In genomic region chr7:27396184-27397047, GRCm38 (mm10) we compare ENCODE assay signal across 8 mouse cellular contexts. TPM values are rescaled to one million over a fixed set of nuclear protein-coding genes. Genes with fewer than 3 reads are reported as not detected.
A peak's percentile ranks its signal among the peaks of the same experiment; 100 is the strongest.
DNase-seq lines count a peak whose midpoint lies in the region; ATAC-seq and TF ChIP-seq lines count a peak whose summit lies in the region.

No protein-coding gene starts in this region.

- no peak for TF ChIP-seq CTCF in hindbrain, postnatal 0 days (IDR thresholded peaks at IDR 0.05; ENCODE audit: low read depth)

- ATAC-seq in hindbrain, postnatal 0 days = peak; percentile 60; the same call in 1 of the 2 replicates
- no peak for ATAC-seq in stomach, embryonic 14.5 days (ENCODE audit: insufficient number of reproducible peaks, insufficient read depth, low FRiP score, low read depth)
- no peak for ATAC-seq in activated CD4-positive, CD25-positive, alpha-beta regulatory T cell, adult 4 months

- H3K4me2 ChIP-seq in hindbrain, postnatal 0 days (ENCODE audit: low read depth, low read length) = peak overlapping the region; percentile 73
- peak overlapping the region; percentile 73 for H3K4me2 ChIP-seq in stomach, embryonic 14.5 days (replicated peaks; ENCODE audit: low read depth, low read length)

- peaks cover 6% of the 10 kb centered on the region; the same call in 1 of the 2 replicates for H3K4me1 ChIP-seq in hindbrain, postnatal 0 days (ENCODE audit: insufficient read depth, low read length)
- no peaks in the 10 kb centered on the region for H3K4me1 ChIP-seq in stomach, embryonic 14.5 days (ENCODE audit: control insufficient read depth, insufficient read depth, low read length)

- H3K36me3 ChIP-seq in hindbrain, postnatal 0 days (ENCODE audit: insufficient read depth, low read length) = peaks cover 6% of the 10 kb centered on the region; the same call in 1 of the 2 replicates
- H3K36me3 ChIP-seq in stomach, embryonic 14.5 days (ENCODE audit: control insufficient read depth, insufficient read depth, low read length) = no peaks in the 10 kb centered on the region

- peak overlapping the region; percentile 53 for H3K4me3 ChIP-seq in hindbrain, postnatal 0 days (ENCODE audit: low read length)
- H3K4me3 ChIP-seq in stomach, embryonic 14.5 days (ENCODE audit: low read depth, low read length) = peak overlapping the region; percentile 46

- peak; percentile 32 for DNase-seq in layer of hippocampus, adult 11-12 months (ENCODE audit: low spot score)
- no peak for DNase-seq in layer of hippocampus, adult 9-10 months (ENCODE audit: low spot score)
- peak; percentile 79 for DNase-seq in ZHBTc4 (ENCODE audit: low read depth, low spot score)
- peak; percentile 62 for DNase-seq in embryo, embryonic 9.5 days (ENCODE audit: extremely low spot score)
- peak; percentile 71 for DNase-seq in hindbrain, postnatal 0 days (ENCODE audit: low spot score)
- peak; percentile 32 for DNase-seq in lung, postnatal 14 days

- H3K9me3 ChIP-seq in hindbrain, postnatal 0 days (ENCODE audit: low read length) = no peaks in the 10 kb centered on the region
- no peaks in the 10 kb centered on the region for H3K9me3 ChIP-seq in stomach, embryonic 14.5 days (ENCODE audit: control insufficient read depth, low read depth, low read length)

- peaks cover 13% of the 10 kb centered on the region; the same call in 1 of the 2 replicates for H3K27me3 ChIP-seq in hindbrain, postnatal 0 days (ENCODE audit: insufficient read depth, low read length)
- peaks cover 26% of the 10 kb centered on the region for H3K27me3 ChIP-seq in stomach, embryonic 14.5 days (ENCODE audit: control insufficient read depth, insufficient read depth, low read length)

- 3% methylated on average over 40 of the region's 68 CpGs for WGBS in hindbrain, postnatal 0 days
- WGBS in stomach, embryonic 14.5 days = 1% methylated on average over 53 of the region's 68 CpGs

- peak overlapping the region; percentile 20; the same call in 1 of the 2 replicates for H3K27ac ChIP-seq in hindbrain, postnatal 0 days
- H3K27ac ChIP-seq in stomach, embryonic 14.5 days (ENCODE audit: low read length) = no peak overlapping the region

- peak overlapping the region; percentile 62 for H3K9ac ChIP-seq in hindbrain, postnatal 0 days (replicated peaks; ENCODE audit: low read length)
- peak overlapping the region; percentile 11 for H3K9ac ChIP-seq in stomach, embryonic 14.5 days (replicated peaks; ENCODE audit: low read depth, low read length)

RNA-seq across cellular contexts. Expression of gene Gm20479, which starts 39.2 kb away (rescaled TPM):
- total RNA-seq in hindbrain, postnatal 0 days (2014; rRNA removed) = not detected in 2 replicates
- polyA plus RNA-seq in hindbrain, postnatal 0 days (2015; fragmentation: Nextera tagmentation; extraction: Ambion mirVana) = not detected in 2 replicates
- polyA plus RNA-seq in stomach, embryonic 14.5 days (2014; fragmentation: Nextera tagmentation; extraction: Ambion mirVana) = 0.53 and 1.9 TPM in 2 replicates
- polyA plus RNA-seq in activated CD4-positive, CD25-positive, alpha-beta regulatory T cell, adult 4 months (2017; shearing (Covaris generic)) = 1 to 10 TPM; 1.4 to 3.3 TPM

RNA-seq across cellular contexts. Expression of gene Shkbp1, which starts 40.6 kb away (rescaled TPM):
- 27.0 and 31.2 TPM in 2 replicates for total RNA-seq in hindbrain, postnatal 0 days (2014; rRNA removed)
- 20.0 and 20.2 TPM in 2 replicates for polyA plus RNA-seq in hindbrain, postnatal 0 days (2015; fragmentation: Nextera tagmentation; extraction: Ambion mirVana)
- 41.5 and 41.6 TPM in 2 replicates for polyA plus RNA-seq in stomach, embryonic 14.5 days (2014; fragmentation: Nextera tagmentation; extraction: Ambion mirVana)
- polyA plus RNA-seq in activated CD4-positive, CD25-positive, alpha-beta regulatory T cell, adult 4 months (2017; shearing (Covaris generic)) = 10 to 100 TPM; 48.9 to 66.0 TPM

RNA-seq across cellular contexts. Expression of gene Sptbn4, which starts 51.1 kb away (rescaled TPM):
- total RNA-seq in hindbrain, postnatal 0 days (2014; rRNA removed) = 24.1 and 24.8 TPM in 2 replicates
- 2.8 and 3.4 TPM in 2 replicates for polyA plus RNA-seq in hindbrain, postnatal 0 days (2015; fragmentation: Nextera tagmentation; extraction: Ambion mirVana)
- polyA plus RNA-seq in stomach, embryonic 14.5 days (2014; fragmentation: Nextera tagmentation; extraction: Ambion mirVana) = 0.64 and 1.00 TPM in 2 replicates
- under 1 TPM; 0.16 to 0.37 TPM for polyA plus RNA-seq in activated CD4-positive, CD25-positive, alpha-beta regulatory T cell, adult 4 months (2017; shearing (Covaris generic))

RNA-seq across cellular contexts. Expression of gene Blvrb, which starts 51.4 kb away (rescaled TPM):
- 19.7 and 23.9 TPM in 2 replicates for total RNA-seq in hindbrain, postnatal 0 days (2014; rRNA removed)
- polyA plus RNA-seq in hindbrain, postnatal 0 days (2015; fragmentation: Nextera tagmentation; extraction: Ambion mirVana) = 23.0 and 23.4 TPM in 2 replicates
- 67.3 and 78.3 TPM in 2 replicates for polyA plus RNA-seq in stomach, embryonic 14.5 days (2014; fragmentation: Nextera tagmentation; extraction: Ambion mirVana)
- polyA plus RNA-seq in activated CD4-positive, CD25-positive, alpha-beta regulatory T cell, adult 4 months (2017; shearing (Covaris generic)) = 10 to 100 TPM; 13.9 to 16.7 TPM

RNA-seq across cellular contexts. Expression of gene Ltbp4, which starts 58.9 kb away (rescaled TPM):
- 34.8 and 41.2 TPM in 2 replicates for total RNA-seq in hindbrain, postnatal 0 days (2014; rRNA removed)
- 10.5 and 10.6 TPM in 2 replicates for polyA plus RNA-seq in hindbrain, postnatal 0 days (2015; fragmentation: Nextera tagmentation; extraction: Ambion mirVana)
- 178 and 189 TPM in 2 replicates for polyA plus RNA-seq in stomach, embryonic 14.5 days (2014; fragmentation: Nextera tagmentation; extraction: Ambion mirVana)
- polyA plus RNA-seq in activated CD4-positive, CD25-positive, alpha-beta regulatory T cell, adult 4 months (2017; shearing (Covaris generic)) = 1 to 10 TPM in 1 of 2 experiments, under 1 TPM in 1; 0.94 to 1.3 TPM
